Mouse (Mus musculus): ENCODE data around the gene Nudc.

DNA sequence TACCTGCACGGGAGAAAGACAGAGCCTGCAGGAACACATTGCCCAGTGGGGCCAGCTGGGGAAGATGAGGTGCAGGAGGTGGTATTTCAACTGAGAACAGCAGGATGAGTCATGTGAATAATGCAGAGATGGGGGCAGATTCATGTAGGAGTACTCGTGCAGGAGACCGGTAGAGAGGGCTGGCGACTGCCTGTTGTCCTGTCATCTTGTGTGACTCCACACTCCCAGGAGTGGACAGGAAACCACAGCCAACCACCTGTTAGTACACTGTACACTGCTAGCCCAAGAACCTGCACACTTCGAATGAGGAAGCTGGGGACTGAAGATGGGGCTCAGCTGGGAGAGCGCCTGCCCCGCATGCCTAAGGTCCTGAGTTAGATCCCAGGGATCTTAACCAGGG, 44.3 kb downstream of the Nudc start:
- TF ChIP-seq CTCF (IDR thresholded peaks at IDR 0.05; ENCODE audit: low read depth) (no peak), EP300 (IDR thresholded peaks at IDR 0.05; ENCODE audit: low read depth) (no peak)
